Mouse (Mus musculus) heart, postnatal 10 days (tissue): ENCODE data around the gene Btbd9. TPM values are rescaled to one million over a fixed set of nuclear protein-coding genes. Genes with fewer than 3 reads are reported as not detected.

Source experiments
- DNase-seq, 2 experiments: peaks; one replicate each; pipeline ENCODE4 v3.0.0; 2021
- intact Hi-C: fragments of 180-260 bp; cut with DNase I; formaldehyde crosslinking; loops from one replicate; pipeline ENCODE4 v1.15.1; 2025
- total RNA-seq, 2 experiments: library from RNA; stranded (reverse); gene quantifications; 2 replicates each; pipeline ENCODE4 v1.2.3; 2021

The Btbd9 gene
- total RNA-seq, 2 experiments from 2014 or later: 30.9 to 34.0 TPM

- DNase-seq: no peak
- intact Hi-C loops: no loop called here
Observed at GRCm38 (mm10) chr17:30604296-30604695, 28.0 kb upstream of the Btbd9 start.

GRCm38 (mm10) chr17:30602175-30602574 is 25.9 kb upstream of the Btbd9 start:
- intact Hi-C loops: no loop called here
- no peak for DNase-seq

- intact Hi-C loops: no loop called here
Observed at GRCm38 (mm10) chr17:30598300-30598699, 22.0 kb upstream of the Btbd9 start.

GRCm38 (mm10) chr17:30597786-30598185 is 21.5 kb upstream of the Btbd9 start:
- intact Hi-C loops: no loop called here
- DNase-seq: no peak

More at GRCm38 (mm10) chr17:30598300-30598699, 22.0 kb upstream of the Btbd9 start:
- DNase-seq: no peak

GRCm38 (mm10) chr17:30594846-30595245 is 18.6 kb upstream of the Btbd9 start:
- DNase-seq: no peak
- intact Hi-C loops: loop anchor here (5.0 kb wide), 1 partner anchor 618 kb away; no protein-coding TSS in a partner anchor

- DNase-seq: no peak
- intact Hi-C loops: loop anchor here (5.0 kb wide), 1 partner anchor 617 kb away; no protein-coding TSS in a partner anchor
Observed at GRCm38 (mm10) chr17:30594407-30594806, 18.1 kb upstream of the Btbd9 start.

GRCm38 (mm10) chr17:30590417-30591198 is 14.3 kb upstream of the Btbd9 start:
- intact Hi-C loops: loop anchor here (2.0 to 5.0 kb wide), 3 partner anchors 30 to 613 kb away; no protein-coding TSS in a partner anchor
- peak; percentile 68 to 77 for DNase-seq

GRCm38 (mm10) chr17:30583258-30584001 is 7.1 kb upstream of the Btbd9 start:
- intact Hi-C loops: no loop called here

GRCm38 (mm10) chr17:30582313-30582712 is 6.0 kb upstream of the Btbd9 start:
- intact Hi-C loops: no loop called here
- DNase-seq: no peak

More at GRCm38 (mm10) chr17:30583258-30584001, 7.1 kb upstream of the Btbd9 start:
- no peak for DNase-seq

GRCm38 (mm10) chr17:30581201-30581600 is 4.9 kb upstream of the Btbd9 start:
- intact Hi-C loops: no loop called here
- no peak for DNase-seq

- no peak for DNase-seq
- intact Hi-C loops: no loop called here
Observed at GRCm38 (mm10) chr17:30580781-30581180, 4.5 kb upstream of the Btbd9 start.

GRCm38 (mm10) chr17:30576946-30577345 is 658 bp upstream of the Btbd9 start:
- no peak for DNase-seq
- intact Hi-C loops: loop anchor here (1.0 kb wide), 1 partner anchor 35 kb away; no protein-coding TSS in a partner anchor

- intact Hi-C loops: no loop called here
- DNase-seq: peak in 1 of 2 experiments; percentile 18
Observed at GRCm38 (mm10) chr17:30575121-30575904, 975 bp downstream of the Btbd9 start.

GRCm38 (mm10) chr17:30574783-30575075 is 1.6 kb downstream of the Btbd9 start:
- DNase-seq: no peak
- intact Hi-C loops: no loop called here

GRCm38 (mm10) chr17:30573990-30574782 is 2.1 kb downstream of the Btbd9 start:
- intact Hi-C loops: no loop called here
- DNase-seq: peak; percentile 41 to 45

GRCm38 (mm10) chr17:30570971-30571370 is 5.3 kb downstream of the Btbd9 start:
- intact Hi-C loops: no loop called here
- no peak for DNase-seq

GRCm38 (mm10) chr17:30570173-30570572 is 6.1 kb downstream of the Btbd9 start:
- intact Hi-C loops: no loop called here
- peak in 1 of 2 experiments; percentile 31 for DNase-seq

GRCm38 (mm10) chr17:30568473-30568872 is 7.8 kb downstream of the Btbd9 start:
- intact Hi-C loops: no loop called here
- DNase-seq: no peak

GRCm38 (mm10) chr17:30564971-30565370 is 11.3 kb downstream of the Btbd9 start:
- intact Hi-C loops: no loop called here
- DNase-seq: peak in 1 of 2 experiments; percentile 40

GRCm38 (mm10) chr17:30564407-30564806 is 11.9 kb downstream of the Btbd9 start:
- no peak for DNase-seq
- intact Hi-C loops: no loop called here
